Mouse (Mus musculus): Measurements from ENCODE around the gene Lcn2.

GRCm38 (mm10) chr2:32408429-32409424, 20.7 kb upstream of the Lcn2 start:
- TF ChIP-seq POLR2A (IDR thresholded peaks at IDR 0.05; ENCODE audit: control insufficient read depth, low read depth, low read length) (no peak), CTCF (IDR thresholded peaks at IDR 0.05; ENCODE audit: control insufficient read depth, insufficient read depth, insufficient replicate concordance, low read depth, low read length) (no peak)
